Mouse (Mus musculus): ENCODE results near the gene Tmtc1. TPM values are rescaled to one million over a fixed set of nuclear protein-coding genes. Genes with fewer than 3 reads are reported as not detected.

The Tmtc1 gene
- polyA plus RNA-seq, 1 experiment from 2014 or later = 0.81 TPM

- Histone ChIP-seq H3K4me1 (ENCODE audit: control insufficient read depth, insufficient read depth, low read length) (no peaks in the 10 kb centered on the region), H3K9me3 (replicated peaks; ENCODE audit: control insufficient read depth, low read length) (no peaks in the 10 kb centered on the region)
- no peak for ATAC-seq (replicated peaks; ENCODE audit: insufficient number of reproducible peaks, low FRiP score, low TSS enrichment, low read depth)
Measured at GRCm38 (mm10) chr6:148218235-148219076, 225.7 kb downstream of the Tmtc1 start.

GRCm38 (mm10) chr6:148216752-148217151 lies 227.4 kb downstream of the Tmtc1 start:
- no peak overlapping the region for H3K27ac ChIP-seq (replicated peaks; ENCODE audit: low read depth, low read length)
- WGBS = 85% methylated on average over 4 of the region's 4 CpGs
- H3K9ac ChIP-seq (replicated peaks; ENCODE audit: low read length) = no peak overlapping the region
- ATAC-seq (replicated peaks; ENCODE audit: insufficient number of reproducible peaks, low FRiP score, low TSS enrichment, low read depth) = no peak
- no peaks in the 10 kb centered on the region for H3K27me3 ChIP-seq (ENCODE audit: control insufficient read depth, insufficient read depth, low read length)
- H3K4me3 ChIP-seq (ENCODE audit: low read depth, low read length) = no peak overlapping the region
- no peaks in the 10 kb centered on the region for H3K9me3 ChIP-seq (replicated peaks; ENCODE audit: control insufficient read depth, low read length)
- H3K4me1 ChIP-seq (ENCODE audit: control insufficient read depth, insufficient read depth, low read length) = no peaks in the 10 kb centered on the region
- H3K36me3 ChIP-seq (replicated peaks; ENCODE audit: control insufficient read depth, insufficient read depth, low read depth, low read length) = no peaks in the 10 kb centered on the region
- no peak overlapping the region for H3K4me2 ChIP-seq (ENCODE audit: low read depth, low read length)
- no peak for DNase-seq (ENCODE audit: low spot score)

More at GRCm38 (mm10) chr6:148218235-148219076, 225.7 kb downstream of the Tmtc1 start:
- H3K4me3 ChIP-seq (ENCODE audit: low read depth, low read length) = no peak overlapping the region
- WGBS = 87% methylated on average over 2 of the region's 2 CpGs
- H3K36me3 ChIP-seq (replicated peaks; ENCODE audit: control insufficient read depth, insufficient read depth, low read depth, low read length) = no peaks in the 10 kb centered on the region
- DNase-seq (ENCODE audit: low spot score) = no peak
- no peak overlapping the region for H3K9ac ChIP-seq (replicated peaks; ENCODE audit: low read length)
- no peak overlapping the region for H3K27ac ChIP-seq (replicated peaks; ENCODE audit: low read depth, low read length)
- no peak overlapping the region for H3K4me2 ChIP-seq (ENCODE audit: low read depth, low read length)
- H3K27me3 ChIP-seq (ENCODE audit: control insufficient read depth, insufficient read depth, low read length) = no peaks in the 10 kb centered on the region

GRCm38 (mm10) chr6:148214765-148215164 lies 229.4 kb downstream of the Tmtc1 start:
- no peak for ATAC-seq (replicated peaks; ENCODE audit: insufficient number of reproducible peaks, low FRiP score, low TSS enrichment, low read depth)
- no peaks in the 10 kb centered on the region for H3K36me3 ChIP-seq (replicated peaks; ENCODE audit: control insufficient read depth, insufficient read depth, low read depth, low read length)
- H3K9me3 ChIP-seq (replicated peaks; ENCODE audit: control insufficient read depth, low read length) = no peaks in the 10 kb centered on the region
- H3K27me3 ChIP-seq (ENCODE audit: control insufficient read depth, insufficient read depth, low read length) = no peaks in the 10 kb centered on the region
- no peak overlapping the region for H3K9ac ChIP-seq (replicated peaks; ENCODE audit: low read length)
- no peak overlapping the region for H3K4me3 ChIP-seq (ENCODE audit: low read depth, low read length)
- H3K4me1 ChIP-seq (ENCODE audit: control insufficient read depth, insufficient read depth, low read length) = no peaks in the 10 kb centered on the region
- no peak overlapping the region for H3K27ac ChIP-seq (replicated peaks; ENCODE audit: low read depth, low read length)
- 11% methylated on average over 5 of the region's 5 CpGs for WGBS
- DNase-seq (ENCODE audit: low spot score) = peak; percentile 74
- H3K4me2 ChIP-seq (ENCODE audit: low read depth, low read length) = no peak overlapping the region

- peak within 1 kb of the TSS; percentile 90 for H3K4me3 ChIP-seq (ENCODE audit: low read depth, low read length)
Measured at GRCm38 (mm10) chr6:148211897-148212680, 232.1 kb downstream of the Tmtc1 start, which contains the start of gene Ergic2. Gene Ergic2 (minus strand): TSS chr6:148212374.

GRCm38 (mm10) chr6:148211391-148211876 lies 232.8 kb downstream of the Tmtc1 start:
- Histone ChIP-seq H3K9me3 (replicated peaks; ENCODE audit: control insufficient read depth, low read length) (no peaks in the 10 kb centered on the region), H3K9ac (replicated peaks; ENCODE audit: low read length) (peak overlapping the region; percentile 95), H3K4me2 (ENCODE audit: low read depth, low read length) (peak overlapping the region; percentile 59), H3K27ac (replicated peaks; ENCODE audit: low read depth, low read length) (peak overlapping the region; percentile 53; the same call in 1 of the 2 replicates), H3K4me1 (ENCODE audit: control insufficient read depth, insufficient read depth, low read length) (no peaks in the 10 kb centered on the region), H3K27me3 (ENCODE audit: control insufficient read depth, insufficient read depth, low read length) (no peaks in the 10 kb centered on the region), H3K4me3 (ENCODE audit: low read depth, low read length) (peak overlapping the region; percentile 90), H3K36me3 (replicated peaks; ENCODE audit: control insufficient read depth, insufficient read depth, low read depth, low read length) (no peaks in the 10 kb centered on the region)
- peak; percentile 74 for ATAC-seq (replicated peaks; ENCODE audit: insufficient number of reproducible peaks, low FRiP score, low TSS enrichment, low read depth)
- under 1% methylated on average over 46 of the region's 51 CpGs for WGBS
- DNase-seq (ENCODE audit: low spot score) = peak; percentile 16

More at GRCm38 (mm10) chr6:148211897-148212680, 232.1 kb downstream of the Tmtc1 start, which contains the start of gene Ergic2:
- no peaks in the 10 kb centered on the region for H3K4me1 ChIP-seq (ENCODE audit: control insufficient read depth, insufficient read depth, low read length)
- H3K27me3 ChIP-seq (ENCODE audit: control insufficient read depth, insufficient read depth, low read length) = no peaks in the 10 kb centered on the region
- no peaks in the 10 kb centered on the region for H3K9me3 ChIP-seq (replicated peaks; ENCODE audit: control insufficient read depth, low read length)
- DNase-seq (ENCODE audit: low spot score) = peak; percentile 100
- peak within 1 kb of the TSS; percentile 59 for H3K4me2 ChIP-seq (ENCODE audit: low read depth, low read length)
- ATAC-seq (replicated peaks; ENCODE audit: insufficient number of reproducible peaks, low FRiP score, low TSS enrichment, low read depth) = peak; percentile 98
- no peaks in the 10 kb centered on the region for H3K36me3 ChIP-seq (replicated peaks; ENCODE audit: control insufficient read depth, insufficient read depth, low read depth, low read length)
- WGBS = under 1% methylated on average over 61 of the region's 61 CpGs
- peak within 1 kb of the TSS; percentile 53; the same call in 1 of the 2 replicates for H3K27ac ChIP-seq (replicated peaks; ENCODE audit: low read depth, low read length)
- H3K9ac ChIP-seq (replicated peaks; ENCODE audit: low read length) = peak within 1 kb of the TSS; percentile 95

GRCm38 (mm10) chr6:148207522-148207921 lies 236.7 kb downstream of the Tmtc1 start:
- DNase-seq (ENCODE audit: low spot score) (no peak), ATAC-seq (replicated peaks; ENCODE audit: insufficient number of reproducible peaks, low FRiP score, low TSS enrichment, low read depth) (no peak)
- Histone ChIP-seq H3K36me3 (replicated peaks; ENCODE audit: control insufficient read depth, insufficient read depth, low read depth, low read length) (no peaks in the 10 kb centered on the region; the same call in 1 of the 2 replicates), H3K9ac (replicated peaks; ENCODE audit: low read length) (no peak overlapping the region), H3K27ac (replicated peaks; ENCODE audit: low read depth, low read length) (no peak overlapping the region), H3K9me3 (replicated peaks; ENCODE audit: control insufficient read depth, low read length) (no peaks in the 10 kb centered on the region), H3K27me3 (ENCODE audit: control insufficient read depth, insufficient read depth, low read length) (no peaks in the 10 kb centered on the region), H3K4me3 (ENCODE audit: low read depth, low read length) (no peak overlapping the region), H3K4me1 (ENCODE audit: control insufficient read depth, insufficient read depth, low read length) (no peaks in the 10 kb centered on the region), H3K4me2 (ENCODE audit: low read depth, low read length) (no peak overlapping the region)
- WGBS = 84% methylated on average over 1 of the region's 1 CpGs

- Histone ChIP-seq H3K36me3 (replicated peaks; ENCODE audit: control insufficient read depth, insufficient read depth, low read depth, low read length) (no peaks in the 10 kb centered on the region; the same call in 1 of the 2 replicates), H3K4me2 (ENCODE audit: low read depth, low read length) (no peak overlapping the region), H3K4me3 (ENCODE audit: low read depth, low read length) (no peak overlapping the region), H3K27ac (replicated peaks; ENCODE audit: low read depth, low read length) (no peak overlapping the region), H3K4me1 (ENCODE audit: control insufficient read depth, insufficient read depth, low read length) (no peaks in the 10 kb centered on the region), H3K9me3 (replicated peaks; ENCODE audit: control insufficient read depth, low read length) (no peaks in the 10 kb centered on the region), H3K27me3 (ENCODE audit: control insufficient read depth, insufficient read depth, low read length) (no peaks in the 10 kb centered on the region), H3K9ac (replicated peaks; ENCODE audit: low read length) (no peak overlapping the region)
- ATAC-seq (replicated peaks; ENCODE audit: insufficient number of reproducible peaks, low FRiP score, low TSS enrichment, low read depth) (no peak), DNase-seq (ENCODE audit: low spot score) (no peak)
- whole genome bisulfite sequencing = 76% methylated on average over 1 of the region's 1 CpGs
Measured at GRCm38 (mm10) chr6:148205134-148205533, 239.1 kb downstream of the Tmtc1 start.
